Mouse (Mus musculus) kidney, adult 2 months (tissue): Measurements from ENCODE around the gene Creb3l2.

ENCODE experiments used
- CTCF ChIP-seq: fragments of 200-500 bp; conservative IDR thresholded peaks from 2 replicates; pipeline ENCODE4 v1.5.1; 2011; ENCODE audit warnings: low read depth, mild to moderate bottlenecking, control low read depth, low read length, moderate library complexity, mixed read lengths; ENCODE audit not compliant: insufficient read depth, insufficient read length
- POLR2A ChIP-seq: fragments of 200-500 bp; IDR thresholded peaks from one replicate; pipeline ENCODE4 v1.6.1; 2011; ENCODE audit warnings: low read depth, low read length, control low read depth

- TF ChIP-seq CTCF = no peak
- TF ChIP-seq POLR2A = no peak
Observed at GRCm38 (mm10) chr6:37480008-37480407, 38.1 kb upstream of the Creb3l2 start.
